Mouse (Mus musculus): ENCODE data around the gene Krtap4-8.

DNA sequence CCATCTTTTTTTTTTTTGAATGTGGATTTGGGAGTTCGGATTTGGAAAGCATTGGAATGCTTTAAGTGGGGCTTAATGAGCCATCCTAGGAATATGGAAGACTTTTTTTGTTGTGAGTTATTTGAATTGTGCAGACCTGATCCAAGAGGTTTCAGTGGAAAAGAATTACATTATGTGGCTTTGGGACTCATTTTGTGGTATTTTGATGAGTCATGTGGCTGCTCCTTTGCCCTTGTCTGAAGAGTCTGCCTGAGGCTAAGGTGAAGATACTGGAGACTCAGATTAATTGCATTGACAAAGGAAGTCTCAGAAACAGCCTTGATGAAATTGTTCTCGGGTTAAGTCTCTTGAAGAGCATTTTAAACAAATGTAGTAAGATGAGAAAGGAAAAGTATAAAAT, 12.1 kb downstream of the Krtap4-8 start:
- TF ChIP-seq POLR2A (IDR thresholded peaks at IDR 0.05; ENCODE audit: insufficient read depth, low read depth, low read length) = no peak
- no peak for TF ChIP-seq CTCF (IDR thresholded peaks at IDR 0.05; ENCODE audit: insufficient read depth, low read depth, low read length)
